17 mouse cellular contexts compared by ENCODE assay signal in the genomic region with DNA sequence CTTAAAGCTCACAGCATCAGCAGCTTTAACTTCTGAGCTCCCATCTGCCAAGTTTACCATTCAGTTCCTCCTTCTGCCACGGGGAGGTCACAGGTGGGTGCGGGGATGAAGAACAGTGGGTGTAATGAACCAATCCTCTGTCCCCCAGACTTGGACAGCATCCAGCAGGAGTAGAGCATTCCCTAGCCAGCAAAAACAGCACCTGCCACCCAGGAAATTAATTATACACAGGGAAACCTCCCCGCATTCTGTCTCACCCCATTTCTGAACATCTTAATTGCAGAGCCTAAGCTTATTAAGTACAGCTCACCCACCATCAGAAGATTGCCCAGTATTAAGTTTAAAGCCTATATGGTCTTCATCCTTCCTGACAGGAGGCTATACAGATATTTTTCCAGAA.
DNase-seq lines count a peak whose midpoint lies in the region; ATAC-seq and TF ChIP-seq lines count a peak whose summit lies in the region.
"Had no signal": no experiment of that assay in that cellular context is flagged by ENCODE, and none has a peak within 500 bp of the region (broad histone marks: within the 10 kb centered on the region; RNA-seq: fewer than 3 reads in every experiment).

No protein-coding gene starts in this region.

- no peak overlapping the region for H3K4me2 ChIP-seq in kidney, embryonic 15.5 days
- no peak overlapping the region for H3K4me2 ChIP-seq in kidney, embryonic 14.5 days (replicated peaks; ENCODE audit: low read depth, low read length)
- no peak overlapping the region for H3K4me2 ChIP-seq in forebrain, postnatal 0 days (ENCODE audit: low read depth)
- no peak overlapping the region for H3K4me2 ChIP-seq in midbrain, embryonic 13.5 days (replicated peaks)
- H3K4me2 ChIP-seq: embryonic facial prominence, embryonic 13.5 days; limb, embryonic 15.5 days; lung, embryonic 15.5 days had no signal

- ATAC-seq in kidney, embryonic 15.5 days (replicated peaks; ENCODE audit: low FRiP score): 0 out of 2 replicates have a peak, but pooled peaks have one; percentile 43
- ATAC-seq in kidney, embryonic 14.5 days (ENCODE audit: low FRiP score, low TSS enrichment): no peak
- no peak for ATAC-seq in forebrain, postnatal 0 days
- ATAC-seq in midbrain, embryonic 13.5 days: peak; percentile 77
- ATAC-seq in frontal cortex, adult (ENCODE audit: low TSS enrichment): no peak
- ATAC-seq: CD4-positive, CD25-positive, alpha-beta regulatory T cell, adult 4 months; intestine, postnatal 0 days had no signal

- H3K27me3 ChIP-seq in kidney, embryonic 15.5 days: no peaks in the 10 kb centered on the region
- H3K27me3 ChIP-seq in kidney, embryonic 14.5 days (ENCODE audit: control insufficient read depth, insufficient read depth, low read length): no peaks in the 10 kb centered on the region
- no peaks in the 10 kb centered on the region for H3K27me3 ChIP-seq in forebrain, postnatal 0 days (ENCODE audit: insufficient read depth, low read length)
- H3K27me3 ChIP-seq in midbrain, embryonic 13.5 days: no peaks in the 10 kb centered on the region
- H3K27me3 ChIP-seq: embryonic facial prominence, embryonic 13.5 days; limb, embryonic 15.5 days; lung, embryonic 15.5 days had no signal

- peaks cover 12% of the 10 kb centered on the region; the same call in 1 of the 2 replicates for H3K4me1 ChIP-seq in kidney, embryonic 15.5 days
- H3K4me1 ChIP-seq in kidney, embryonic 14.5 days (ENCODE audit: control insufficient read depth, insufficient read depth, low read length): peaks cover 3% of the 10 kb centered on the region; the same call in 1 of the 2 replicates
- peaks cover 9% of the 10 kb centered on the region; the same call in 1 of the 2 replicates for H3K4me1 ChIP-seq in forebrain, postnatal 0 days (ENCODE audit: insufficient read depth)
- H3K4me1 ChIP-seq in midbrain, embryonic 13.5 days (replicated peaks): peaks cover 39% of the 10 kb centered on the region
- H3K4me1 ChIP-seq: embryonic facial prominence, embryonic 13.5 days had no signal

- no peak overlapping the region for H3K9ac ChIP-seq in kidney, embryonic 15.5 days
- no peak overlapping the region for H3K9ac ChIP-seq in kidney, embryonic 14.5 days (ENCODE audit: low read depth, low read length)
- no peak overlapping the region for H3K9ac ChIP-seq in forebrain, postnatal 0 days
- no peak overlapping the region for H3K9ac ChIP-seq in midbrain, embryonic 13.5 days (replicated peaks)
- H3K9ac ChIP-seq: embryonic facial prominence, embryonic 13.5 days; limb, embryonic 15.5 days; lung, embryonic 15.5 days had no signal

- 21% methylated on average over 3 of the region's 3 CpGs for WGBS in kidney, embryonic 15.5 days
- WGBS in kidney, embryonic 14.5 days: 23% methylated on average over 3 of the region's 3 CpGs
- WGBS in forebrain, postnatal 0 days: 20% methylated on average over 3 of the region's 3 CpGs
- 15% methylated on average over 3 of the region's 3 CpGs for WGBS in midbrain, embryonic 13.5 days

- peak; percentile 14 for DNase-seq in brain, embryonic 18.5 days (ENCODE audit: low read depth, low spot score)
- peak; percentile 21 for DNase-seq in forebrain, postnatal 0 days
- DNase-seq in heart, postnatal 4 days: no peak
- DNase-seq in adrenal gland, postnatal 36 days: no peak
- DNase-seq: cerebellum, postnatal 36 days; heart, adult 11 months; layer of hippocampus, postnatal 36 days had no signal

- no peaks in the 10 kb centered on the region for H3K9me3 ChIP-seq in kidney, embryonic 15.5 days (replicated peaks)
- no peaks in the 10 kb centered on the region for H3K9me3 ChIP-seq in kidney, embryonic 14.5 days (ENCODE audit: control insufficient read depth, low read length)
- H3K9me3 ChIP-seq in forebrain, postnatal 0 days (ENCODE audit: low read length): no peaks in the 10 kb centered on the region
- no peaks in the 10 kb centered on the region for H3K9me3 ChIP-seq in midbrain, embryonic 13.5 days
- H3K9me3 ChIP-seq: embryonic facial prominence, embryonic 13.5 days; limb, embryonic 15.5 days; lung, embryonic 15.5 days had no signal

- no peaks in the 10 kb centered on the region for H3K36me3 ChIP-seq in kidney, embryonic 15.5 days
- no peaks in the 10 kb centered on the region for H3K36me3 ChIP-seq in kidney, embryonic 14.5 days (ENCODE audit: control insufficient read depth, insufficient read depth, low read length)
- H3K36me3 ChIP-seq in forebrain, postnatal 0 days (ENCODE audit: insufficient read depth): no peaks in the 10 kb centered on the region
- no peaks in the 10 kb centered on the region for H3K36me3 ChIP-seq in midbrain, embryonic 13.5 days
- H3K36me3 ChIP-seq: embryonic facial prominence, embryonic 13.5 days; limb, embryonic 15.5 days; lung, embryonic 15.5 days had no signal

- no peak overlapping the region for H3K27ac ChIP-seq in kidney, embryonic 15.5 days
- H3K27ac ChIP-seq in kidney, embryonic 14.5 days (ENCODE audit: low read depth, low read length): no peak overlapping the region
- no peak overlapping the region for H3K27ac ChIP-seq in forebrain, postnatal 0 days (ENCODE audit: low read depth, low read length)
- peak overlapping the region; percentile 53; the same call in 1 of the 2 replicates for H3K27ac ChIP-seq in midbrain, embryonic 13.5 days
- H3K27ac ChIP-seq: embryonic facial prominence, embryonic 13.5 days; limb, embryonic 15.5 days; lung, embryonic 15.5 days; stomach, postnatal 0 days had no signal

- no peak for TF ChIP-seq CTCF in forebrain, postnatal 0 days (IDR thresholded peaks at IDR 0.05; ENCODE audit: low read depth)

- H3K4me3 ChIP-seq in kidney, embryonic 15.5 days (replicated peaks): no peak overlapping the region
- H3K4me3 ChIP-seq in kidney, embryonic 14.5 days (ENCODE audit: low read length): no peak overlapping the region
- no peak overlapping the region for H3K4me3 ChIP-seq in forebrain, postnatal 0 days (ENCODE audit: low read depth, low read length)
- H3K4me3 ChIP-seq in midbrain, embryonic 13.5 days (replicated peaks): no peak overlapping the region
- H3K4me3 ChIP-seq: embryonic facial prominence, embryonic 13.5 days; limb, embryonic 15.5 days; lung, embryonic 15.5 days had no signal

Comparison
In these comparisons a context has a peak if more than half of its experiments do, and no peak if none do; other contexts are left out.
1. ATAC-seq: peak in kidney, embryonic 15.5 days (single experiment) and midbrain, embryonic 13.5 days (single experiment); none in kidney, embryonic 14.5 days (single experiment), forebrain, postnatal 0 days (single experiment) and frontal cortex, adult (single experiment).
2. DNase-seq: peak in brain, embryonic 18.5 days (single experiment) and forebrain, postnatal 0 days (single experiment); none in heart, postnatal 4 days (single experiment) and adrenal gland, postnatal 36 days (0 of 2).